Mouse (Mus musculus): Measurements from ENCODE around the gene Anapc5. TPM values are rescaled to one million over a fixed set of nuclear protein-coding genes. Genes with fewer than 3 reads are reported as not detected.

Gene Anapc5
- polyA plus RNA-seq, 1 experiment from 2014 or later: 258 TPM

DNA sequence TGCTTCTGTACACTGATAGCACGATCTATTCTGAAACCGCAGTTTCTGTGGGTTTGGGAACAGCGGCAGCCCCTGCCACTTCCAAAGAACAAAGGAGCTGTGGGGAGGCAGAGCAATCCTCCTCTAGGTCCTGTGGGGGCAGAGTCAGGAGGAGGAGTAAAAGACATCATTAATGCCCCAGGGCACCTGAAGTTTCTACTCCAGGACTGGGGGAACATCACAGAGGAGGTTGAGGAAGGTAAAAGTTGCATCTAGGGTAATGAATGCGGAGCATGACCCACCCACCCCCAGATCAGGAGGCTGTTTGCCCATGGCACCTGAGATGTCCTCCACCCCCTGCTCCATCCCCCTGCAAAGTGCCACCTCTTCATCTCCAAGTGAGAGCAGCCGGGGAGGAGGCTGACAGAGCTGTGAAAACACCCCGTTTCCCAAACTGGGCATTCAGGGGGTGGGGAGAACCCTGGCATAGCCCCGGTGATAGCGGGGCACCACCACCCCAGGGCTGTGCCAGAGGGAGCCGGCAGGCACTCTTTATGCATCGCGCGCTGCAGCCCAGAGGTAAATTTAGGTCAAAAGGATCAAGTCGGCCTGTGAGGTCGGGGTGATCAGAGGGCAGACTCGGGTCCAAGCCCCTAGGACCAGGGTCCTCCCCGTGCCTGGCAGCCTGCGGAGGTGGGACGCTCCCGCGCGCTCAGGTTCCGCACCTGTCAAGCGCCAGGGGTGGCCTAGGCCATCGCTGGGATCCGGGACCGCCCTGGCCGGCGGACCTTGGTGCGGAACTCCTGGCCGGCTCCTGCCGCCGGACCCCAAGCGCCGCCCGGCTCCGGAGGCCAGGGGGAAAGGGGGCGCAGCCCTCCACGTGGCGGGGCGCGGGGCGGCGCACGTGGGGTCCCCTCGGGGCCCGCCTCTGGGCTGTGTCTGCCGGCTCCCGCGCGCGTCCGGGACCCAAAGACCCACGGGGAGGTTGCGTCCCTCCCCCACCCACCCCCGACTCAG lies 42.6 kb downstream of the Anapc5 start:
- WGBS: 2% methylated on average over 39 of the region's 55 CpGs
- DNase-seq (ENCODE audit: low spot score): no peak
- peak overlapping the region; percentile 85 for H3K9ac ChIP-seq (ENCODE audit: low read depth, low read length)

GRCm38 (mm10) chr5:122777322-122777721 lies 43.8 kb downstream of the Anapc5 start:
- 29% methylated on average over 2 of the region's 2 CpGs for whole genome bisulfite sequencing
- no peaks in the 10 kb centered on the region for H3K36me3 ChIP-seq (ENCODE audit: insufficient read depth, low read length)
- no peaks in the 10 kb centered on the region for H3K9me3 ChIP-seq (replicated peaks; ENCODE audit: low read length)
- no peak overlapping the region for H3K4me3 ChIP-seq (replicated peaks; ENCODE audit: low read depth, low read length)
- no peaks in the 10 kb centered on the region for H3K27me3 ChIP-seq (ENCODE audit: insufficient read depth, low read length)
- H3K27ac ChIP-seq: no peak overlapping the region
- H3K9ac ChIP-seq (ENCODE audit: low read depth, low read length): no peak overlapping the region
- ATAC-seq (replicated peaks; ENCODE audit: low FRiP score, low read depth) (no peak), DNase-seq (ENCODE audit: low spot score) (no peak)
- no peak for TF ChIP-seq CTCF (IDR thresholded peaks at IDR 0.05; ENCODE audit: low read depth)
- peak overlapping the region; percentile 17; the same call in 1 of the 2 replicates for H3K4me2 ChIP-seq (ENCODE audit: low read length)
- H3K4me1 ChIP-seq (replicated peaks; ENCODE audit: insufficient read depth, low read length): 0 out of 2 replicates have a peak, but pooled peaks cover 4% of the 10 kb centered on the region

More for the DNA sequence above, 42.6 kb downstream of the Anapc5 start:
- H3K4me2 ChIP-seq (ENCODE audit: low read length): peak overlapping the region; percentile 94
- no peaks in the 10 kb centered on the region for H3K9me3 ChIP-seq (replicated peaks; ENCODE audit: low read length)
- H3K4me3 ChIP-seq (replicated peaks; ENCODE audit: low read depth, low read length): peak overlapping the region; percentile 82
- peak overlapping the region; percentile 80 for H3K27ac ChIP-seq
- no peaks in the 10 kb centered on the region for H3K27me3 ChIP-seq (ENCODE audit: insufficient read depth, low read length)
- no peak for TF ChIP-seq CTCF (IDR thresholded peaks at IDR 0.05; ENCODE audit: low read depth)
- H3K4me1 ChIP-seq (replicated peaks; ENCODE audit: insufficient read depth, low read length): 0 out of 2 replicates have a peak, but pooled peaks cover 4% of the 10 kb centered on the region
- ATAC-seq (replicated peaks; ENCODE audit: low FRiP score, low read depth): peak; percentile 45
- no peaks in the 10 kb centered on the region for H3K36me3 ChIP-seq (ENCODE audit: insufficient read depth, low read length)

DNA sequence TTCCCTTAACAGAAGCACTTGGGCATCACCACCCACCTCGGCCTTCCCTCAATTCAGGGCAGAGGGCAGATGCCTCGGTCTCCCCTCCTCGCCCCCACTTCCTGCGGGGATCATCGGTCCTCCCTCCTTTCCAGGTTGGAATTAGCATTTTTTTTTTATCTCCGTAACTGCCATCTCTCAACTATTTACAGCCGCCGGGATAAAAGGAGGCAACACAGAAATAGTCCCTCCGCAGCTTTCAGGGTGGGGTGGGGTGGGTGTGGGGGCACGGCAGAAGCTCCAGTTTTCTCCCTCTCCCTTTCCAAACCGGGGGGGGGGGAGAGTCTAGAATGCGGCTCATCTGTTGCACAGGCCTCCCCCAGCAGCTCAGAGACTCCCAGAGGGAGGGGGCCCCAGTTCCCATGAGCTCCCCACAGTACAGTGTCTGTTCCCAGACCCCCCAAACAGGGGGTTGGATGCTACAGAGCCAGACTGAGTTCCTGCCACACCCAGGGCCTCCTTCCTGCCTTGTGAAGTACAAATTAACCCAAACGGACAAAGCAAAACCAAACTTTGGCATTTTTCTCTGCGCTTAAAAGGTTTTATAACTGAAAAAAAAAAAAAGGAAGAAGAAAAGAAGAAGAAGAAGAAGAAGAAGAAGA lies 45.4 kb downstream of the Anapc5 start:
- WGBS: 70% methylated on average over 14 of the region's 14 CpGs
- no peak overlapping the region for H3K4me3 ChIP-seq (replicated peaks; ENCODE audit: low read depth, low read length)
- no peak overlapping the region for H3K4me2 ChIP-seq (ENCODE audit: low read length)
- no peak for TF ChIP-seq CTCF (IDR thresholded peaks at IDR 0.05; ENCODE audit: low read depth)
- H3K9ac ChIP-seq (ENCODE audit: low read depth, low read length): no peak overlapping the region
- no peaks in the 10 kb centered on the region for H3K27me3 ChIP-seq (ENCODE audit: insufficient read depth, low read length)
- ATAC-seq (replicated peaks; ENCODE audit: low FRiP score, low read depth) (no peak), DNase-seq (ENCODE audit: low spot score) (no peak)
- H3K4me1 ChIP-seq (replicated peaks; ENCODE audit: insufficient read depth, low read length): 0 out of 2 replicates have a peak, but pooled peaks cover 4% of the 10 kb centered on the region
- no peaks in the 10 kb centered on the region for H3K36me3 ChIP-seq (ENCODE audit: insufficient read depth, low read length)
- H3K27ac ChIP-seq: no peak overlapping the region
- no peaks in the 10 kb centered on the region for H3K9me3 ChIP-seq (replicated peaks; ENCODE audit: low read length)

DNA sequence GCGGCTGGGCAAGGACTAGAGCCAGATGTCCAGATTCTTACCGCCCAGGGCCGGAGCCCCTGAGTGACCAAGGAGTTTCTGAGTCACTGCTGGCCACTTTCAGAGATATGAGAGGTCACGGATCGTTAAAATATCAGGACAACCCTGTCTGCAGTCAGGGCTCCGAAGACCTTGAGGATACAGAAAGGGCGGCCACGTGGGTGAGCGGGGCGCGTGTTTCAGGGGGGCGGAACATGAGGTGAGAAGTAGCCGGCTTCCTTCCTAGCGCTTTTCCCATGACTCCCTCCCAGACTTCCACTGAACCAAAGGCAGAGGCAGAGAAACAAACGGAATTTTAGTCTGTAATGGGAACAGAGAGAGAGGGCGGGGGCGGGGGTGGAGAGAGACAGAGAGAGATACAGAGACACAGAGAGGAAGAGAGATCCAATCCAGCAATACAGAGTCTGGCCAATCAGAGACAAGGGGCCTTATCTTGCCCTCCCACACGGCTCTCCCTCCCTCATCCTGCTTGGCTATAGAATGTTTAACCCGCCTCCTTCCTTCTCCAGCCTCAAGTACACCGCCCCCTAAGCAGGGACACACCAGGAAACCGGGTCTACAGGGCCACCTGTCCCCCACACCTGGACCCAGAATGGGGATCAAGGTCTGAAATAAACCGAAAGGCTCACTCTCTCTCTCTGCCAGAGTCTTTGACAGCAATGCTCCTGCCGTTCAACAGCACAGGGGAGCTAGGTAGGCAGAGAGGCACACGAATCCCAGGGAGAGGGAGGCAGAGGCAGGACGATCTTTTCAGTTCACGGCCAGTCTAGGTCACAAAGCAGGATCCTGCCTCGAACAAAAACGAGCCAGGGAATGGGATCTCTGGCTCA lies 46.2 kb downstream of the Anapc5 start:
- Histone ChIP-seq H3K27ac (no peak overlapping the region), H3K4me3 (replicated peaks; ENCODE audit: low read depth, low read length) (no peak overlapping the region), H3K4me1 (replicated peaks; ENCODE audit: insufficient read depth, low read length) (peaks cover 4% of the 10 kb centered on the region; the same call in 1 of the 2 replicates), H3K9me3 (replicated peaks; ENCODE audit: low read length) (no peaks in the 10 kb centered on the region), H3K27me3 (ENCODE audit: insufficient read depth, low read length) (no peaks in the 10 kb centered on the region), H3K4me2 (ENCODE audit: low read length) (0 out of 2 replicates have a peak overlapping the region, but pooled peaks have one; percentile 5), H3K36me3 (ENCODE audit: insufficient read depth, low read length) (no peaks in the 10 kb centered on the region), H3K9ac (ENCODE audit: low read depth, low read length) (no peak overlapping the region)
- ATAC-seq (replicated peaks; ENCODE audit: low FRiP score, low read depth) (no peak), DNase-seq (ENCODE audit: low spot score) (peak; percentile 66)
- 58% methylated on average over 27 of the region's 28 CpGs for WGBS
- no peak for TF ChIP-seq CTCF (IDR thresholded peaks at IDR 0.05; ENCODE audit: low read depth)

GRCm38 (mm10) chr5:122773756-122774155 lies 47.4 kb downstream of the Anapc5 start:
- H3K27me3 ChIP-seq (ENCODE audit: insufficient read depth, low read length): no peaks in the 10 kb centered on the region
- DNase-seq (ENCODE audit: low spot score): no peak

More at GRCm38 (mm10) chr5:122773756-122774155, 47.4 kb downstream of the Anapc5 start:
- Histone ChIP-seq H3K9me3 (replicated peaks; ENCODE audit: low read length) (no peaks in the 10 kb centered on the region), H3K9ac (ENCODE audit: low read depth, low read length) (no peak overlapping the region), H3K4me1 (replicated peaks; ENCODE audit: insufficient read depth, low read length) (peaks cover 4% of the 10 kb centered on the region; the same call in 1 of the 2 replicates), H3K4me3 (replicated peaks; ENCODE audit: low read depth, low read length) (no peak overlapping the region), H3K27ac (no peak overlapping the region), H3K4me2 (ENCODE audit: low read length) (no peak overlapping the region), H3K36me3 (ENCODE audit: insufficient read depth, low read length) (no peaks in the 10 kb centered on the region)
- WGBS: 88% methylated on average over 11 of the region's 11 CpGs
- ATAC-seq (replicated peaks; ENCODE audit: low FRiP score, low read depth): no peak
- no peak for TF ChIP-seq CTCF (IDR thresholded peaks at IDR 0.05; ENCODE audit: low read depth)
